Mouse (Mus musculus) 416B (cell line): ENCODE measurements at regions not wholly inside any gene's neighbourhood (a gene's known extent, or its start where the extent isn't known, plus 50 kb on each side); places are given as distances from the start of the nearest gene placed in this dataset.
A peak's percentile ranks its signal among the peaks of the same experiment; 100 is the strongest.
"Not testable (repeated sequence)": the region's sequence is repeated elsewhere in the genome, so short reads cannot be mapped to it uniquely, and the experiment has no call there.

Source experiments
- DNase-seq: peaks from one replicate; pipeline ENCODE4 v3.0.0; 2011; ENCODE audit warnings: low read depth

DNA sequence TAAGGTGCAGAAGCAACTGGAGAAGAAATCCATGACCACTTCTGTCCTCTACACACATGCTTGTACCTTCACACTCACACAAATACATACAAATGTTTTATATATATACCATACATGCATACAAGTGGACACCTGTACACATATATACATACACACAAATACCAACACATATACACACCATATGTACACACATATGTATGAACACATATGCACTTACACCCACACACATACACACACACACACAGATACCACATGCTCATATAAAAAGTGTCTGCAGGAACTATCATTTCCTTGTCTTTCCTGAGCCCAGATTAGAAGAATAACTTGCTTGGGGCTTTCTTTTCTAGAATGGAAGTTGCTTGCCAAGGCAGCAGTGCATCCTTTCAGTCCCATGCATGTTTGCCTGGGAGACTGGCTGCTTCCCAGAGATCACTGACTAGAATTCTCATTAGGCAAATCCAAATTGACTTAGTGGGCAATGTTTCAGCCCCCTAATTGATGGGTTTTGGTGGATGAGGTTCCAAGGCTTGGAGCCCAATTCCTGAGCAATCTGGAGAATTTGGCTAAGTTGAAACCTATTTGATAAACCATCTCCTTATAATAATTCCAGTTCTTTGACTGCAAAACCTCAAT is 169.2 kb upstream of the Hddc2 start:
- DNase-seq: no peak

DNA sequence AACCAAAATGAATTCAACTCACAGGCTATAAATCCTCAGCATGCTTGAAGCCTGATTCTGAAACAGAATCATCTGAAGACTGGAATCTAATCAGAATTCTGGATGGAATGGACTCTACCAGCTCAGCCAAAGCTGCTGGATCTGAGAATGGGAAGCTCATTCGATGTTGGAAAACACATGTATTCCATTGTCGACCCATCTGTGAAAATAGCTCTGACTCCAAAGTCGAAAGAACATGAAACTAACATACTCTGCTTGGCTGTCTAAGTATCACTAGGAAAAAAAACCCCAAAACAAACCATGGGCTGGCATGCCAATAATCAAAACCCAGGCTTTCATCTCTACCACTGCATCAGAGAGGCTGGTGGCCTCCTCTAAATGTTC is 168.7 kb upstream of the Hddc2 start:
- DNase-seq: no peak

DNA sequence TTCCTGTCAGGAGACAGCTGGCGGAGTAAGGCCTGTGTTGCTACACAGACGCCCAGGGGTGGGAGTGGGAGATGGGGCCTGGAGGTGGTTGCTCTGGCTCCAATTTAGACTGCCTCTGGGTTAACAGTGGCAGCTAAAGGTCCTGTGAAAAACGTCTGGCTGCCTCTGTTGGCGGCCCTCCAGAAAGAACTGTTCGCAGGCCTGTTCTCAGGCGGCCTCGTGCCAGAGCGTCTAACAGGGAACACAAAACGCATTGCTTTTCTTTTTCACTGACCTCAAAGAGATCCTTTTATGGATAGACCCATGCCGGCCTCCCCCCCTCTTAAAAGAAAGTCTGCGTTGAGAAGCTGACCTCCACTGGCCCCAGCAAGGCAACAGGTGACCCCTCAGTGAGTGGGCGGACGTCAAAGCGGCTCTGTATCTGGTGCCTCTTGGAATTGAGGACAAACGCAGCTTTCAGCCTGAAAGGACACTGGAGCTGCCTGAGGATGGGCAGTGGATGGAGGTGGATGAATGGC is 140.0 kb upstream of the Hddc2 start:
- no peak for DNase-seq

DNA sequence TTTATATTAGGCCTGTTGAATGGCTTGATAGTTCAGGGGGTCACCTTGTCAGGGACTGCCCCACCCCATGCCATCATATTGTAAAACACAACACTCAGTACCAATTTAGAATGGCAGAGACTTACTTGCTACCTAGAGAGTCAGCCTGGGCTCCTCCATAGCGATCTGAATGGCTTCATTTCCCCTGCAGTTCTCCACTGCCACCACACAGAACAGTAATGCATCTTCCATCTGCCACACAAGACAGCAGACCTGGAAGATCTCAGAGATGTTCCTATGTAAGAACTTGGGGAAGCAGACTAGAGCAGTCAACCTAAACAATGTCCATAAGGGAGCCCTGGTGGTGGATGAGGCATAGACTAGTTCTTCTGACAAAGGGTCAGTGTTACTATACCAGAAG is 123.6 kb upstream of the Hddc2 start:
- DNase-seq: no peak

GRCm38 (mm10) chr10:31212164-31212563 is 101.0 kb upstream of the Hddc2 start:
- DNase-seq: not testable (repeated sequence)

GRCm38 (mm10) chr10:31212778-31213454 is 100.3 kb upstream of the Hddc2 start:
- no peak for DNase-seq

GRCm38 (mm10) chr10:31221902-31222301 is 91.3 kb upstream of the Hddc2 start:
- no peak for DNase-seq

DNA sequence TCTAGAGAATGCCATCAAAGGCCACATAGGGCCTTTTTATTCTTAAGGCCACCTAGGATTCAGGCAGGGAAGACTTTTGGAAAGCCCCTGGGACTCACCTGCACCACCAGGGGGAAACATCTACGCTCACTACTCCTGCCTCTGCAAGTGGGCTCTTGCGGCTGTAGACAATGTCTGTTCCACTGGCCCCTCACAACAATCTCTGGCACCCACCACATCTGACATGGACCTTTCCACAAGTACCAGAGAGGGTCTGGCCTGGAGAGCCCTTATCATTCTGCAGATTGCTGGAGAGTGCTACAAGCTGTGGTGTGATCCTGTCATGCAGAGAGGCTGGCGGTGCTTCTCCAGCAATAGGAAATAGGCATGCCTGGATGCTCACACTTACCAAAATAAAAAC is 84.1 kb upstream of the Hddc2 start:
- DNase-seq: no peak

DNA sequence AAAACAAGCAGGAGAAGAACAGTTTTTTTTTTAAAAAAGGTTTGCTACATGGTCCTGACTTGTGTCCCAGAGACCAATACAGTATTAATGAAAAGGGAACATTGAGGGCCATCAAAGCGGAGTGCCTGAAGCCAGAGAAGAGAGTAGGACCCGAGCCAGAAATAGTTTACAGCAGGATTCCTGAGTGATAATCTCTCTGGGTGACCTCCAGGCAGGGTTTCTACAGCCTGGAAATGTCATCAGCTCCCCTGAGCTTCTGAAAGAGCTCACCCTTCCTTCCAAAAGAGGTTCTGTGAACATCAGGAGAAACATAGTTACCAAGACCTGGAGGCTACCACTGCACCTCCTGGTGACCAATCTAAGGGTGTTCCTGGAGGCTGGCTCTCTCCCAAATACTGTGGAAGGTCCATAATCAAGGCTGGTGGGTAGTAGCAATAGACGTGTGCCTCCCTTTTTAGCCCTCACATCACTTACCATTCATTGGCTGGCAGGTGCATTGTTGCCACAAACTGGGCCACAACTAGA is 70.7 kb upstream of the Hddc2 start:
- DNase-seq: no peak

GRCm38 (mm10) chr10:31252584-31253381 is 60.4 kb upstream of the Hddc2 start:
- no peak for DNase-seq

DNA sequence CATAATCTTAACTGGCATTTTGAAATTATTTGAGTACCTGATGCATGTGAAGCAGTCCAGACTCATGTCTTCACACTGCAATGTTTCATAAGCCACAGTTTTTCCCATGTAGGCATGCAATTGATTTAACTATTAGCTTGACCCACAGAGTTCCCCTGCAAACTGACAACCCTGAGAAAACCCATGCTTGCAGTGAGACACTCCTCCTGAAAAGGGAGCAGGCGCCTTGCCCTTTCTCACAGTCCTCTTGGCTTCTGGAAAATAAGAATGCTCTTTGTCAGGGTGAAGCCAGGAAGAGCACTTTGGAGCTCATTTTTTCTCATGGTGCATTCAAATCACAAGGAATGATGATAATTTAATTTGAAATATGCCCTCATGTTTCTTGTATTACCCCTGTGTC is 56.2 kb upstream of the Hddc2 start:
- DNase-seq: no peak

GRCm38 (mm10) chr10:31257611-31258010 is 55.6 kb upstream of the Hddc2 start:
- peak; percentile 4 for DNase-seq

GRCm38 (mm10) chr10:31260914-31261313 is 52.3 kb upstream of the Hddc2 start:
- no peak for DNase-seq
